Mouse (Mus musculus) heart, embryonic 11.5 days (tissue): ENCODE data around the gene Farp1. TPM values are rescaled to one million over a fixed set of nuclear protein-coding genes. Genes with fewer than 3 reads are reported as not detected.

Source experiments
- ATAC-seq: fragments of 200-750 bp; cut with Nextera tagmentation; replicated peaks from 2 replicates; pipeline ENCODE4 v1.8.0; 2017; ENCODE audit warnings: moderate library complexity; ENCODE audit not compliant: insufficient number of reproducible peaks, low FRiP score, low TSS enrichment
- H3K27ac ChIP-seq: fragments of 300-500 bp; sonication (generic); 2 replicates; pipeline ENCODE4 v1.5.1; 2014; ENCODE audit warnings: mild to moderate bottlenecking, low read depth, low read length
- H3K27me3 ChIP-seq: fragments of 300-500 bp; sonication (generic); 2 replicates; pipeline ENCODE4 v1.6.1; 2014; ENCODE audit warnings: mild to moderate bottlenecking, low read length, mixed read lengths; ENCODE audit not compliant: control insufficient read depth, insufficient read depth
- H3K36me3 ChIP-seq: fragments of 300-500 bp; sonication (generic); 2 replicates; pipeline ENCODE4 v1.6.1; 2014; ENCODE audit warnings: mild to moderate bottlenecking, low read length, moderate library complexity, mixed read lengths; ENCODE audit not compliant: control insufficient read depth, insufficient read depth
- H3K4me1 ChIP-seq: fragments of 300-500 bp; sonication (generic); 2 replicates; pipeline ENCODE4 v1.6.1; 2014; ENCODE audit warnings: low read length; ENCODE audit not compliant: control insufficient read depth, insufficient read depth
- H3K4me2 ChIP-seq: fragments of 300-500 bp; sonication (generic); 2 replicates; pipeline ENCODE4 v1.6.1; 2014; ENCODE audit warnings: mild to moderate bottlenecking, moderate library complexity
- H3K4me3 ChIP-seq: fragments of 300-500 bp; sonication (generic); 2 replicates; pipeline ENCODE4 v1.5.1; 2014; ENCODE audit warnings: low read depth, low read length
- H3K9ac ChIP-seq: fragments of 300-500 bp; sonication (generic); 2 replicates; pipeline ENCODE4 v1.6.1; 2014; ENCODE audit warnings: mild to moderate bottlenecking, low read depth, low read length, moderate library complexity
- H3K9me3 ChIP-seq: fragments of 300-500 bp; sonication (generic); replicated peaks from 2 replicates; pipeline ENCODE4 v1.6.1; 2016; ENCODE audit warnings: low read length; ENCODE audit not compliant: control insufficient read depth
- WGBS: fragments of 180-500 bp; shearing (Covaris S2); extraction: QIAGEN DNeasy Blood & Tissue Kit; methylation state at CpG from one replicate; pipeline ENCODE4 v1.1.7; 2014; ENCODE audit not compliant: insufficient replicate concordance; 5-methylcytosine and 5-hydroxymethylcytosine counted together
- polyA plus RNA-seq: library from polyadenylated mRNA; unstranded; fragments of >200 nt; fragmentation: Nextera tagmentation; extraction: Ambion mirVana; gene quantifications from 2 replicates; pipeline ENCODE4 v1.2.1, GENCODE M21; 2014

Farp1 gene
- polyA plus RNA-seq, 1 experiment from 2014 or later: 28.1 TPM

- H3K4me2 ChIP-seq: no peak overlapping the region
- H3K4me1 ChIP-seq: no peaks in the 10 kb centered on the region
- H3K9me3 ChIP-seq: no peaks in the 10 kb centered on the region
- 79% methylated on average over 15 of the region's 15 CpGs for WGBS
- no peaks in the 10 kb centered on the region for H3K27me3 ChIP-seq
- no peak for ATAC-seq
- H3K27ac ChIP-seq: no peak overlapping the region
- H3K36me3 ChIP-seq: no peaks in the 10 kb centered on the region
- no peak overlapping the region for H3K9ac ChIP-seq
- H3K4me3 ChIP-seq: no peak overlapping the region
Observed at GRCm38 (mm10) chr14:121207441-121208158, 172.6 kb downstream of the Farp1 start.

GRCm38 (mm10) chr14:121208159-121208515 lies 173.1 kb downstream of the Farp1 start:
- no peak for ATAC-seq
- Histone ChIP-seq H3K36me3 (no peaks in the 10 kb centered on the region), H3K4me1 (no peaks in the 10 kb centered on the region), H3K9ac (no peak overlapping the region), H3K27ac (no peak overlapping the region), H3K9me3 (no peaks in the 10 kb centered on the region), H3K4me2 (no peak overlapping the region), H3K27me3 (no peaks in the 10 kb centered on the region), H3K4me3 (no peak overlapping the region)
- 66% methylated on average over 3 of the region's 3 CpGs for WGBS

- ATAC-seq: no peak
- 81% methylated on average over 3 of the region's 3 CpGs for WGBS
- H3K27ac ChIP-seq: no peak overlapping the region
Observed at GRCm38 (mm10) chr14:121210318-121210717, 175.3 kb downstream of the Farp1 start.

GRCm38 (mm10) chr14:121213650-121214049 lies 178.7 kb downstream of the Farp1 start:
- WGBS: 75% methylated on average over 4 of the region's 4 CpGs
- Histone ChIP-seq H3K9ac (no peak overlapping the region), H3K27ac (no peak overlapping the region), H3K4me3 (no peak overlapping the region), H3K27me3 (no peaks in the 10 kb centered on the region), H3K4me1 (peaks cover 17% of the 10 kb centered on the region), H3K36me3 (no peaks in the 10 kb centered on the region), H3K9me3 (no peaks in the 10 kb centered on the region), H3K4me2 (no peak overlapping the region)
- ATAC-seq: no peak

More at GRCm38 (mm10) chr14:121210318-121210717, 175.3 kb downstream of the Farp1 start:
- peaks cover 3% of the 10 kb centered on the region; the same call in 1 of the 2 replicates for H3K4me1 ChIP-seq
- H3K36me3 ChIP-seq: no peaks in the 10 kb centered on the region
- H3K4me3 ChIP-seq: no peak overlapping the region
- H3K4me2 ChIP-seq: no peak overlapping the region
- no peaks in the 10 kb centered on the region for H3K27me3 ChIP-seq
- no peak overlapping the region for H3K9ac ChIP-seq
- no peaks in the 10 kb centered on the region for H3K9me3 ChIP-seq

GRCm38 (mm10) chr14:121214636-121215257 lies 179.7 kb downstream of the Farp1 start:
- H3K4me3 ChIP-seq: no peak overlapping the region
- H3K9me3 ChIP-seq: no peaks in the 10 kb centered on the region
- H3K9ac ChIP-seq: no peak overlapping the region
- no peak overlapping the region for H3K4me2 ChIP-seq
- no peaks in the 10 kb centered on the region for H3K36me3 ChIP-seq
- H3K27me3 ChIP-seq: no peaks in the 10 kb centered on the region
- H3K4me1 ChIP-seq: peaks cover 17% of the 10 kb centered on the region
- 78% methylated on average over 11 of the region's 11 CpGs for WGBS
- no peak overlapping the region for H3K27ac ChIP-seq
- ATAC-seq: no peak

GRCm38 (mm10) chr14:121215817-121216216 lies 180.8 kb downstream of the Farp1 start:
- H3K36me3 ChIP-seq: no peaks in the 10 kb centered on the region
- 76% methylated on average over 5 of the region's 5 CpGs for WGBS
- H3K9me3 ChIP-seq: no peaks in the 10 kb centered on the region
- peaks cover 17% of the 10 kb centered on the region for H3K4me1 ChIP-seq
- no peak overlapping the region for H3K4me2 ChIP-seq
- ATAC-seq: no peak
- no peak overlapping the region for H3K4me3 ChIP-seq
- no peak overlapping the region for H3K9ac ChIP-seq
- no peak overlapping the region for H3K27ac ChIP-seq
- H3K27me3 ChIP-seq: no peaks in the 10 kb centered on the region

GRCm38 (mm10) chr14:121216672-121217071 lies 181.7 kb downstream of the Farp1 start:
- Histone ChIP-seq H3K9ac (no peak overlapping the region), H3K4me1 (peaks cover 17% of the 10 kb centered on the region), H3K27ac (no peak overlapping the region), H3K27me3 (no peaks in the 10 kb centered on the region), H3K4me2 (no peak overlapping the region), H3K36me3 (peaks cover 7% of the 10 kb centered on the region), H3K9me3 (no peaks in the 10 kb centered on the region), H3K4me3 (no peak overlapping the region)
- no peak for ATAC-seq
- 39% methylated on average over 6 of the region's 6 CpGs for WGBS

GRCm38 (mm10) chr14:121218620-121219019 lies 183.6 kb downstream of the Farp1 start:
- H3K4me1 ChIP-seq: peaks cover 17% of the 10 kb centered on the region
- H3K9me3 ChIP-seq: no peaks in the 10 kb centered on the region
- no peak overlapping the region for H3K4me3 ChIP-seq
- peaks cover 15% of the 10 kb centered on the region for H3K36me3 ChIP-seq
- H3K27ac ChIP-seq: no peak overlapping the region
- 75% methylated on average over 7 of the region's 7 CpGs for WGBS
- no peak overlapping the region for H3K4me2 ChIP-seq
- no peak overlapping the region for H3K9ac ChIP-seq
- H3K27me3 ChIP-seq: no peaks in the 10 kb centered on the region
- ATAC-seq: no peak
